Mouse (Mus musculus) heart, postnatal 10 days (tissue): ENCODE measurements around the gene Slc2a4. TPM values are rescaled to one million over a fixed set of nuclear protein-coding genes. Genes with fewer than 3 reads are reported as not detected.
"Not testable (repeated sequence)": the region's sequence is repeated elsewhere in the genome, so short reads cannot be mapped to it uniquely, and the experiment has no call there.

Experiments
- DNase-seq, 2 experiments: peaks; one replicate each; pipeline ENCODE4 v3.0.0; 2021
- intact Hi-C: fragments of 180-260 bp; cut with DNase I; formaldehyde crosslinking; loops from one replicate; pipeline ENCODE4 v1.15.1; 2025
- total RNA-seq, 2 experiments: library from RNA; stranded (reverse); gene quantifications; 2 replicates each; pipeline ENCODE4 v1.2.3; 2021

Slc2a4 gene
- total RNA-seq, 2 experiments from 2014 or later: 135 to 144 TPM

DNA sequence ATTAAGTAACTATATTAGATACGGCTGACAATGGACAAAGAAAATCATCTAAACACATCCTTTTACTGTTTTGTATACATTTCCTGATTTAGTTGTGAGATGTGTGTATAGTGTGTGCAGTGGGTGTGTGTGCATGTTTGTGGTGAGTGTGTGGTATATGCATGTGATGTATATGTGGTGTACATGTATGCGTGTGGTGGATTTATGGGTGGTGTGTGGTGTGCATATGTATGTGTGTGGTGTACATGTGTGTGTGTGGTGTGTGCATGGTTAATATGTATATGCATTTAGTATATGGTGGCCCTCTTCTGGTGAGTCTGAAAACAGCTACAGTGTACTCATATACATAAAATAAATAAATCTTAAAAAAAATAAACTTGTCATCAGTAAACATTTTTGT lies 20.5 kb downstream of the Slc2a4 start:
- no peak for DNase-seq
- intact Hi-C loops: no loop called here

- intact Hi-C loops: no loop called here
These were observed 25.2 kb downstream of the Slc2a4 start for GRCm38 (mm10) chr11:69922796-69923195.

DNA sequence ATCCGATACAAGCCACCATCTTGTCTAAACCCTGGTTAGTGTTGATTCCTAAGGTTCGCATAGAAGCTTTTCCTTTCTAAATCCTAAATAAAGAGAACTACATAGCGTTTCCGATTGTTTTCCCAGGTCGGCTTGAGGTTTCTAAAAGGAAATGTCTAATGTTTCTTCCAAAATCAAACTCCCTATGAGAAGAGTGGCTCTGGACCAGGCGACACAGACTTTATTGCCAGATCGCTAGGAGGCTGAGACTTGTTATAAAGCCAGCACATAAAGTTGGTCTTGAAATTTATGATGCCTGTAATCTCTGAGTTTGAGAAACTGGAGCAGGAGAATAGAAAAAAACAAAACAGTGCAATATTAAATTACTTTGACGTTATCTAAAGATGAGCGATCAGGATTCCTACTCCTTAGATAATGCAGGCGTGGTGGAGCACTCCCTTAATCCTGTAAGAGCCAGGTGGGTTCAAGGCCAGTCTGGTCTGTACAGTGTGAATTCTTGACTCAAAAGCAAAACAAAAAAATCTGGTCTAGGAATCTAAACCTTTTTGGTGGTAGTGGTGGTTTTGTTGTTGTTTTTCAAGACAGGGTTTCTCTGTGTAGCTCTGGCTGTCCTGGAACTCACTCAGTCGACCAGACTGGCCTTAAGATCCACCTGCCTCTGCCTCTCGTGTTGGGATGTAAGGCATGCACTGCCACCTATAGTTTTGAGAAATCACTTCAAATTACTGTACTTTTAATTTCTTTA lies 25.8 kb downstream of the Slc2a4 start:
- peak in 1 of 2 experiments; percentile 48 for DNase-seq
- intact Hi-C loops: no loop called here

More at GRCm38 (mm10) chr11:69922796-69923195, 25.2 kb downstream of the Slc2a4 start:
- no peak for DNase-seq

DNA sequence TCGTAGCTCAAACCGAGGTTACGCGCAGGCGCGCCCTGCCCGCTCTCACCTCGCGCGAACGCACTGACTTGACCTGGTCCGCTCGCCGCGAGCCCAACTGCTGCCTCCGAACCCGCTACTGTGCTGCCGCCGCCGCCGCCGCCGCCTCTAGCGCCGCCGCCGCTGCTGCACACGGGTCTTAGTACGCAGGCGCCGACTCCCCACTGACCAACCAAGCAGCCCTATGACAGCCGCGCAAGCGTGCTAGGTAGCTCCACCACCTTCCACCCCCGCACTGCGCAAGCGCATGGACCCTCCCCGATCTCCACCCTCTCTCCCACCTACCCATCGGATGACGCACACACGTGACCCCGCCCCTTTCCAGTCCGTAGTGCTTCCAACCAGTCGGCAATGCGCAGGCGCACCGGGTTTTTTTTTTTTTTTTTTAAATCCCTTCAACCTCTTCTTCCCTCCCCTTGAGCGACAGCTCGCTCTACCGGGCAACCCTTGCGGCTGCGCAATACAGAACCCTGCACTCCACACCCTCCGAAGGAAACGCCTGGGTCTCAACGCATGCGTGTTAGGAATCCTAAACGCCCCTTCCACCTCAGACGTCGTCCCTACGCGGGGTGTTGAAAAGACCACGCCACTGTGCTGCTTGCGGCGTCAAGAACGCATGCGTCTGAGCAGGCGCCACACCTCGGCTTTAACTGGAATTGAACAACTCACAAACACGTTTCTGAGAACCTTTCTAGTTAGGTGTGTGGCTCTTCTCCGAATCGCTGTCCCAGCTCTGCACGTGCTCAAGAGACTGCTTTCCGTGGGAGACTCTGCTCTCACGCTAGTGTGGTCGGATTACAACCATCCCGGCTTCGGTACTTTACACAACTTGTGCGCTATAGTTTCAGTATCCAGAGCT lies 26.6 kb downstream of the Slc2a4 start, which contains the start of gene Eif5a:
Gene Eif5a (minus strand): TSS at position 845 of the 898 bp plus-strand sequence.
- intact Hi-C loops: no loop called here
- DNase-seq: peak; percentile 100

DNA sequence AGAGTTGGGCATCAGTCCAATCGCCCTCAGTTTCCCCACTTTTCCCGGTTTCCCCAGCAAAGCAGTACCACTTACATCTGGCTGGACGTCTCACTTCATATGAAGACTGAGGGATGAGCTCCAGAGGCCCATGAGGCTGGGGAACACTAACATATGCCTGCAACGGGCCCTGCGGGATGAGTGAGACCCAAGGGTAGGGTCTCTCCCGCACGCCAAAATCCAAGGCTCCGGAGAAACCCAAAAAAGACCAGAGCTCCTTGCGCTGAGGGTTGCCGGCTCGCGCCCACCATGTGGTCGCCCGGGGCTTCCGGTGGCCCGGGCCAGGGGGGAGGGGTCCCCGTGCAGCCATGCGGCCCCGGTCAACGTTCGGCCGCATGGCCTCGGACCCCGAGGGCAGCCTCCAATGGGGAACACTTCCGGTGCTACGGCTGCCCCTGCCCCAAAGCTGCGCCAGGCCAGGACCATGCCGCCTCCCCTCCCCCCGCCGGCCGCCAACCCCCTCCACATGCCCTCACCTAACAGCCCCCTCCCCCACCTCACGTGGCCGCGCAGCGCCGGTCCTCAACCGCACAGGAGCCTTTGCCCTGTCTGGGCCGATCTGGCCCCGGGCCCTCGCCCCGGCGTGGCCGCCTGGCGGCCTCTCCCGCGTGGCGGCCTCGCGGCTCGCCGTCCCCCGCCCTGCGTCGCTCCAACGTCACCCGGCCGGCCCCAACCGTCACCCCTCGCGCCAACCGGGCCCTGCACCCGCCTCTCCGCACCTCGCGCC lies 27.5 kb downstream of the Slc2a4 start:
- peak; percentile 27 to 71 for DNase-seq
- intact Hi-C loops: no loop called here

GRCm38 (mm10) chr11:69919661-69920265 lies 28.2 kb downstream of the Slc2a4 start:
- intact Hi-C loops: loop anchor here (2.0 kb wide), 1 partner anchor 39 kb away; the partner anchor contains the start of gene Kctd11
- peak; percentile 88 to 91 for DNase-seq

- DNase-seq: no peak
- intact Hi-C loops: loop anchor here (2.0 kb wide), 1 partner anchor 38 kb away; the partner anchor contains the start of gene Kctd11
These were observed 28.9 kb downstream of the Slc2a4 start for GRCm38 (mm10) chr11:69919053-69919452.

DNA sequence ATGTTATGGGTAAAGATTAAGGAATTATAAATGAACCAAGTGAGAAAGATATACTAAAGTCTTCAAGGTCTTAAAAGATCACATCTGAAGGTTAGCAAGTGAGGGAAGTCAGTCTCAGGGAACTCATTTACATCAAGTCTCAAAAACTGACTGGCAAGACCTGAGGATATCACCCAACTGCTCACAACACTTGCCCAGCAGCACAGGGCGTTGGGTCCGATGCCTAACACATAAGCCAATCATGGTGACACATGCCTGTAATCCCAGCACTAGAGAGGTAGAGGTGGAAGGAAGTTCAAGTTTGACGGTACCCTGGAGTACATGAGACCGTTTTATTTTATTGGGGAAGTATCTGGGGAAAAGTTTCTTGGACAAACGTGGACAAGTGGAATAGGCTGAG lies 29.9 kb downstream of the Slc2a4 start:
- no peak for DNase-seq
- intact Hi-C loops: loop anchor here (2.0 kb wide), 1 partner anchor 37 kb away; the partner anchor contains the start of gene Kctd11

GRCm38 (mm10) chr11:69917379-69917948 lies 30.5 kb downstream of the Slc2a4 start:
- DNase-seq: no peak
- intact Hi-C loops: loop anchor here (2.0 kb wide), 1 partner anchor 15 kb away; no protein-coding TSS in a partner anchor

- not testable (repeated sequence) for DNase-seq
- intact Hi-C loops: loop anchor here (2.0 kb wide), 1 partner anchor 14 kb away; no protein-coding TSS in a partner anchor
These were observed 31.2 kb downstream of the Slc2a4 start for GRCm38 (mm10) chr11:69916652-69917378.

- no peak for DNase-seq
- intact Hi-C loops: loop anchor here (2.0 kb wide), 1 partner anchor 13 kb away; no protein-coding TSS in a partner anchor
These were observed 32.0 kb downstream of the Slc2a4 start for GRCm38 (mm10) chr11:69915667-69916627.

DNA sequence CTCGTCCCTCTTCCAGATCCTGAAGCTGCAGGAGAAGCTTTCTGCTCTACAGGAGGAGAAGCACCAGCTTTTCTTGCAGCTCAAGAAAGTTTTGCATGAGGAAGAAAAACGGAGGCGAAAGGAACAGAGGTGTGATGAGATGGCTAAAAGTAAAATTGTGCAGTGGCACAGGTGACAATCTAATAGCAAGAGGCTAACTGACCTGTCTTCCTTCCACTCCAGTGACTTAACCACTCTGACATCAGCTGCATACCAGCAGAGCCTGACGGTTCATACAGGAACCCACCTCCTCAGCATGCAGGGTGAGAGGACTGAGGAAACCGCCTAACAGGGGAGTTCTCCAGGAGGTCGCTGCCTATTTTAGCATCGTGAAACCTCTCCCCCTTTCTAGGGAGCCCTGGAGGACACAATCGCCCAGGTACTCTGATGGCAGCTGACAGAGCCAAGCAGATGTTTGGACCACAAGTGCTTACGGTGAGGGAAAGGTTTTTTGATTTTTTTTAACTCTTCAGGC lies 33.0 kb downstream of the Slc2a4 start:
- intact Hi-C loops: no loop called here

DNA sequence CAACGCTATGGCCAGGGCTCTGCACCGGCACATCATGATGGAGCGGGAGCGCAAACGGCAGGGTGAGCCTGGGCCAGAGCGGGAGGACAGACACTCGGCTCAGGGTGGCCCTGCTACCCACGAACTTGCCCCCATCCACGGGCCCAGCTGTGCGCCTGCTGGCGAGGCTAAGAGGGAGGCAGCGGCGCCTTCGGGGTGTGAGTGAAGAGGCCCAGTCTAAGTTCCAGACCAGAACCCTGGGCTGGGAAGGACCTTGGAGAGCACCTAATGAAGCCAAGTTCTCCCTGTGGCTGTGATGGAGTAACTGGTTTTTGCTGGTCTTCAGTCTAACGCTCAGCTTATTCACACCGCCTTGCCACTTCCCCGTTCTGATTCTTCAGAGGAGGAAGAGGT lies 33.6 kb downstream of the Slc2a4 start:
- DNase-seq: no peak
- intact Hi-C loops: no loop called here

More for the DNA sequence above, 33.0 kb downstream of the Slc2a4 start:
- no peak for DNase-seq

GRCm38 (mm10) chr11:69913554-69914371 lies 34.2 kb downstream of the Slc2a4 start, which contains the start of gene Gps2:
Gene Gps2, plus strand, starts transcription at chr11:69913888.
- intact Hi-C loops: no loop called here
- DNase-seq: peak; percentile 95 to 96

DNA sequence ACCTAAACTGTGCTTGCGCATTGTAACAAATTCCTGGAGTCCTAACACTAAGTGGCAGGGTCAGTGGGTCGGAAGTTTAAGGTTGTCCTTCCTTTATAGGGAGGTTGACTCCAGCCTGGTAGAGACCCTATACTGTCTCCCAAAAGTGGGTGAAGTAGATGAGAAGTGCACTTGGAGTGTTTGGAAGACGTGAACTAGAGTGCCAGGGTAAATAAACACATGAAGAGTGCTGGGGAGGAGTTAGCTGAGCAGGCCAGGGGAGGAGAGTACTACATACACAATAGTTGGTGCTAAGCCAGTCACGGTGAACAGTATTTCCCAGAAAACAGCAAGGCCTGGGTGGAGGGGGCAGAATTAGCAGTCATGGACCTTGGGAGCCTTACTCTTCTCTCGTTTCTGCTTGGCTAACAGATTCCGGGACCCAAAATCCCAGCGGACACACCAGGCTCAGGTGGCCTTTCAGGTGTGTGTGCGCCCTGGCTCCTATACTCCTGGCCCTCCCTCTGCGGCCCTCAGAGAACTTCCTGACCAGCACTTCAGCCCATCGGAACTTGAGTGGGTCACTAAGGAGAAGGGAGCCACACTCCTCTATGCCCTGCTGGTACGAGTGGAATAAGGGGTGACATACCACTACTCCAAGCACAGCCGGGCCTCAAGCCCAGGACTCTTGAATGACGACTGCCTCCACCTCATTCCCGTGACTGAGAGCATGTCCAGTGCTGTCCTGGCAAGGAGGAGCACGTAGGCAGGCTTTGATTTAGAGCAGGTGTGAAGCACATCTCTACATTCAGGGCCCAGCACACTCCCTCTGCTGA lies 35.1 kb downstream of the Slc2a4 start:
- intact Hi-C loops: no loop called here

GRCm38 (mm10) chr11:69911701-69912100 lies 36.3 kb downstream of the Slc2a4 start:
- no peak for DNase-seq
- intact Hi-C loops: no loop called here

More for the DNA sequence above, 35.1 kb downstream of the Slc2a4 start:
- no peak for DNase-seq
